Mouse (Mus musculus) embryo, embryonic 9.5 days (tissue): ENCODE results near the gene Draxin.

Source experiments
- DNase-seq: peaks from one replicate; pipeline ENCODE4 v3.0.0-alpha.2; 2017; ENCODE audit errors: extremely low spot score

Gene Draxin

GRCm38 (mm10) chr4:148114758-148115391 is 15.6 kb downstream of the Draxin start:
- peak; percentile 92 for DNase-seq

- DNase-seq: no peak
Measured at GRCm38 (mm10) chr4:148112519-148112918, 18.0 kb downstream of the Draxin start.

DNA sequence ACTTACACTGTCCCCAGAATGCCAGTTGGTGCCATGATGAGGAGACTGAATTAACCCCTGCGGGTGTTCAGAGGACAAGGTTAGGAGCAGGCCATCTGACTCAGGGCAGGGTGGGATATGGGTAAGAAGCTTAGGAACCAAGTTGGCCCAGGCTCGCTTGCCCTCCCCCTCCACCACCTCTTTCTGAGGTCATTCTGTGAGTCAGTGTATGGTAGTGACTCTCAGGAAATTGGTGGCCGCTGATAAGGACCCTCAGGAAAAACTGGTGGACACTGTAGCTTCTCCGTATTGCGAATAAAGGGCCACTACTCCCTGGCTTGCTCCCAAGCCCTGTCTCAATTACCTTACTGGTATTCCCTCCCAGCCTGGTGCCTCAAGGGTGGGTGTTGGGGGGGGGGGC is 21.3 kb downstream of the Draxin start:
- no peak for DNase-seq

- DNase-seq: no peak
Measured at GRCm38 (mm10) chr4:148108565-148109100, 21.9 kb downstream of the Draxin start.

DNA sequence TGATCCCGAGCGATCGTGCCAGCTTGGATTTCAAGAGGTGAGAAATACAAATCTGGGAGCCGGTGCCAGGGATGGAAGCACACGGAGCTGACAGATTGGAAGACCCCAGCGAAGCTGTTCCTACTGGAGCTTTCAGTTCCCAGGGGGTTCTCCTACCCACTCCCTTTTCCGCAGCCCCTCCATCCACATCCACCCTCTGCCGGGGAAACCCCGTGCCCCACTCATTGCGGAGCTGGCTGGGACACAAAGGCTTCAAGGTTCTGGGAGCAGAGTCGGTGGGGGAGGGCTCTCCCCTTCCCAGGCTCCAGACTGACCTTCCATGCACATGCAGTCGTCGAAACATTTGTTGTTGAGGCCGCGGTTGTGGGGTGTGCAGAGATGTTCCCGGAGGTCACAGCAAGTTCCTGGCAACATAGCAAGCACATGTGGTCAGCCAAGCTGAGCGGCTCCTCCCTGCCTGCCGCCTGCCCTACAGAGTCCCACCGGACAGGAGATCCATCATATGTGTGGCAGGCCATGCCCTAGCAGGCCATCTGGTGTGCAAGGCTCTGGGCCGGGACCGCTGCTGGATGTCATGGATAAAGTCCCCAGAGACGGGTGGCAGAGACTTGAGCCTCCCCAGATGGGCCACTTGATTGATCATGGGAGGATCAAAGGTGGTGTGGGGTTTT is 22.7 kb downstream of the Draxin start:
- peak; percentile 61 for DNase-seq

DNA sequence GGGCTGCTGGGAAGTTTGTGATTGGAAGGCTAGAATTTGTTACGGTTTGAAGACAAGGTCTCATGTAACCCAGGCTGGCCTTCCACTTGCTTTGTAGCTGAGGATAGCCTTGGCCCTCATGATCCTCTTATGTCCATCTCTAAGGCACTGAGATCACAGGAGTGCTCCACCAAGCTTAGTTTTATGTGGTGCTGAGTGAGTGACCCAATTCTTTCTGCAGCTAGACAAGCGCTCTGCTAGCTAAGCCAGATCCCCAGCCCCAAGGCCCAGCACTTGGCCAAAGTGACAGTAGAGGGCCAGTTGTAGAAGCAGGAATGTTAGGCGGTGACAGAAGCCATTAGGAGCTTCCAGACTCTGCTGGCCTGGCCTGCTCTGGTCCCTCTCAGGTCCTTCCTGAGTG is 26.4 kb downstream of the Draxin start:
- no peak for DNase-seq

DNA sequence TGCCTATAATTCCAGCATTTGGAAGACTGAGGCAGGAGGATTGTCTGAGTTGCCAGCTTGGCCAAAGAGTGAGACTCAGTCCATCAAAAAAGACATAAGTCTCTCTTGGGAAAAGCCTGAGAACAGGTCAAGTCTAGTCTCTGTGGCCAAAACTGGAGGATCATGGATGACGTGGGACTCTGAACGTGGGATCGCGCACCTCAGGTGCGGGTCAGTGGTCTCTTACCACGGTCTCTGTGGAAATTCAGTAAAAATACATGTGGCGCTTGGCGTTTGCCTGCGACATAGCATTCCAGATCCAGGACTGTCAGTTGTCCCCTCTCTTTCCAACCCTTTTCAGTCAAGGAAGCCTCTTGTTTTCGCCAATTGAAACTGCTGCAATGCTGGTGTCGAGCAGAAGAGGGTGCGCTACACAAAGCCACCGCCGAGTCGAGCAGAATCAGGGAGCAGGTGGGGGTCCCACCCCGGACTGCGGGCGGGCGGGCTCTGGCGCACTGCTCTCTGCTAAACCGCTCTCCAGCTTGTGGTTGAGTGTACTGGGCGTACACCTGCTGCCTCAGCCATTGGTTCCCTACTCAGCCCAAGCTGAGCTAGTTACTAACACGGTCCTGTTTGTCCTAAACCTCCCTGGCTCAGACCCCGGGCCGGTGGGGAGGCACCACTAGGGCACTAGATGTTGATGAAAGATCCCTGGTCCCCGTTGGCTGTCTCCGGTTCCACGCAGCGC is 28.5 kb downstream of the Draxin start:
- peak; percentile 72 for DNase-seq

DNA sequence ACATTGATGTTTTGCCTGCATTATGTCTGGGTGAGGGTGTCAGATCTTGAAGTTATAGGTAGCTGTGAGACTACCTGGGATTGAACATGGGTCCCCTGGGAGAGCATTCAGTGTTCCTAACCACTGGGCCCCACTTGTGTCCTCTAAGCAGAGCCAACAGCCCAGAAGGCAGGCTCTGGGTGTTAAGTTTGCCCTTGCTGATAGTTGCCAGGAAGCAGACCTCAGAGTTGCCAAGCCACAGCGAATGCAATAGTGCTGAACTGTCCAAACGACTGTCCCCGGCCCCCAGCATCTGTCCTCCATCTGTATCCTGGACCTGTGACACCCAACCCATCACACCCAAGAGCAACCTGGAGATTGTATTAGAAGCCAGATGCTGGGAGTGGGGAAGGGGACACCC is 31.8 kb downstream of the Draxin start:
- no peak for DNase-seq

GRCm38 (mm10) chr4:148097936-148098335 is 32.6 kb downstream of the Draxin start:
- DNase-seq: no peak

- no peak for DNase-seq
Measured at GRCm38 (mm10) chr4:148095081-148095480, 35.4 kb downstream of the Draxin start.

- DNase-seq: no peak
Measured at GRCm38 (mm10) chr4:148094161-148094560, 36.3 kb downstream of the Draxin start.

- DNase-seq: no peak
Measured at GRCm38 (mm10) chr4:148092551-148093271, 37.8 kb downstream of the Draxin start.

- DNase-seq: no peak
Measured at GRCm38 (mm10) chr4:148091181-148091580, 39.3 kb downstream of the Draxin start.

DNA sequence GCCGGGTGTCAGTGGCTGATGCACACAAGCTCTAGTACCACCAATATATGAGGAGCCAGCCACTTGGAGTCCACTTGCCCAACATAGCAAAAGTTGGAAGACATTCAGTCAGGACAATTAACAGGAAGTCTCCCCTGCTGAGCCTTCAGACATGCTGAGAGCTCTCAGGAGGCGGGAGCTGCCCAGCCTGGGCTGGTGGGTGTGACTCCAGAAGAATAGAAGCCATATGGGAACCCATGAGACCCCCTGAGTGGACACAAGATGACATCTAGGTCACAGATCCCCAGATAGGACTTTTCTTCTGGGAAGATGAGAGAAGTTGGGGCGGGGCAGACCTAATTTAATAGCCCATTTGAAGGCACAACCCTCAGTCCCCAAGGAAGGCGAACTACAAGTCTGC is 41.3 kb downstream of the Draxin start:
- DNase-seq: no peak

DNA sequence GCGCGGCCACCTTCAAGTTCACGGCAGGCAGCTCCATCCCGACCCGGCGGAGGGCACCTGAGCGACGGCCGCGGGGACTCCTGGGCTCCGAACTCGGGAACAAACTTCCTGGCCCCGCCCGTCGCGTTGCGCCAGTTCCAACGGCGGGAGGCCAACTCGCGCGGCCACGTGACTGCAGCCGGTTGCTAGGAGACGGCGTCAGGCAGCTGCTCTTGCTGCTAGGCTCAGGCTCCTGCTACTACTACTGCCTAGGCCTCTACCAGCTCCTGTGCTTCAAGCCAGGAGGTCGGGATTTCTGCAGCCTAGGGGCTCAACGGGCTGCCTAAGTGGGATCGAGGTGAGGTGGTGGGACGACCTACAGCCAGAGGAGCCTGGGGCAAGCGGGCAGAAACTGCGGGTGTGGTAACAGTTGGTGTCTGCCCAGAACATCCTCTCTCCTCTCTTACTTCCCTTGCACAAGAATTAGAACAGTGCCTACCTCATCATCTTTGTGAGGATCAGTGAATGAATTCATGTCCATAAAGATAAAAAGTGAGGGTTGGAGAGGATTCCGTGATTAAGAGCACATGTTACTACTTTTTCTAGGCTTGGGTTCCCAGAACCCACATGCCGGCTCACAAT is 42.5 kb downstream of the Draxin start, which contains the start of gene Agtrap:
Agtrap (minus strand) TSS at position 125 of the 621 bp plus-strand sequence.
- DNase-seq: peak; percentile 88

GRCm38 (mm10) chr4:148087091-148087906 is 43.2 kb downstream of the Draxin start:
- DNase-seq: peak; percentile 38

GRCm38 (mm10) chr4:148085907-148086305 is 44.6 kb downstream of the Draxin start:
- DNase-seq: no peak

GRCm38 (mm10) chr4:148085131-148085906 is 45.2 kb downstream of the Draxin start:
- no peak for DNase-seq

GRCm38 (mm10) chr4:148084261-148084714 is 46.2 kb downstream of the Draxin start:
- peak; percentile 84 for DNase-seq
